Mouse (Mus musculus): ENCODE data around the gene 1700016C15Rik.

DNA sequence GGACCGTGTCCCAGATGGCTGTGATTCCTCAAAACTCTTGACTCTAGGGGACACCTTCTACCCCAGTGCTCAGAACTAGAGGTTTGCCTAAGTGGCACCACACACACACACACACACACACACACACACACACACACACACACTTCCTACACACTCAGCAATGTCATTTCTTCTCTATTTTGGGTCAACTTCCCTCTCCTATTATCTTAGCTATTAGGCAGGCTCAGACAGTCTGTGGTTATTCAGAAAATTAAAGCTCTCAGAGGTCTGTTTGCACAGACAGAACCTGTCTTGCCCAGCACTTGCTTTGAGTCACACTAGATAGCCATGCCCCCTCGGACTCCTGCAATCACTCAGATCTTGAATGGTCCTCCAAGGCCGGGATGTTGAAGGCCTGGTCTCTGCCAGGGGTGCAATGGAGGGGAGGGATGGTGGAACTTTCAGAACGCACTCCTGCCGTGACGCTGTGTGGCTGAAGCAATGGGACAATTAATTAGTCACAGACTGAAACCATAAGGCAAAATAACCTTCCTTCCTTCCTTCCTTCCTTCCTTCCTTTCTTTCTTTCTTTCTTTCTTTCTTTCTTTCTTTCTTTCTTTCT, 8.0 kb downstream of the 1700016C15Rik start:
- TF ChIP-seq MAX (IDR thresholded peaks at IDR 0.05) (no peak), CTCF (IDR thresholded peaks at IDR 0.05; ENCODE audit: control insufficient read depth, insufficient read depth, insufficient read length) (no peak), MYOD1 (IDR thresholded peaks at IDR 0.05; ENCODE audit: control insufficient read depth, insufficient read length, low read depth) (no peak), MYOG (IDR thresholded peaks at IDR 0.05; ENCODE audit: control insufficient read depth, extremely low read depth, insufficient read length) (no peak)

Data from C2C12 (cell line).